Mouse (Mus musculus): ENCODE results near the gene Abhd14a.
A peak's percentile ranks its signal among the peaks of the same experiment; 100 is the strongest.

The Abhd14a gene

GRCm38 (mm10) chr9:106469317-106469716, 21.8 kb upstream of the Abhd14a start:
- DNase-seq = no peak

GRCm38 (mm10) chr9:106467746-106468145, 20.3 kb upstream of the Abhd14a start:
- DNase-seq = no peak

GRCm38 (mm10) chr9:106466721-106467120, 19.2 kb upstream of the Abhd14a start:
- DNase-seq = no peak

GRCm38 (mm10) chr9:106465571-106466200, 18.2 kb upstream of the Abhd14a start, which contains the start of gene Gpr62:
Gpr62 (minus strand) TSS chr9:106465938.
- no peak for DNase-seq

GRCm38 (mm10) chr9:106464751-106465541, 17.5 kb upstream of the Abhd14a start:
- peak in 1 of 2 experiments; percentile 47 for DNase-seq

- DNase-seq = no peak
These were observed 15.9 kb upstream of the Abhd14a start for GRCm38 (mm10) chr9:106463122-106464063.

GRCm38 (mm10) chr9:106462430-106462800, 14.9 kb upstream of the Abhd14a start:
- no peak for DNase-seq

GRCm38 (mm10) chr9:106461641-106462429, 14.4 kb upstream of the Abhd14a start:
- no peak for DNase-seq

- DNase-seq = no peak
These were observed 13.5 kb upstream of the Abhd14a start for GRCm38 (mm10) chr9:106461026-106461415.

GRCm38 (mm10) chr9:106460401-106461025, 13.0 kb upstream of the Abhd14a start:
- DNase-seq = no peak

GRCm38 (mm10) chr9:106459946-106460345, 12.5 kb upstream of the Abhd14a start:
- DNase-seq = no peak

GRCm38 (mm10) chr9:106457920-106458319, 10.4 kb upstream of the Abhd14a start:
- no peak for DNase-seq

- no peak for DNase-seq
These were observed 9.7 kb upstream of the Abhd14a start for GRCm38 (mm10) chr9:106457163-106457559.

GRCm38 (mm10) chr9:106456325-106457162, 9.1 kb upstream of the Abhd14a start:
- no peak for DNase-seq

- no peak for DNase-seq
These were observed 7.6 kb upstream of the Abhd14a start for GRCm38 (mm10) chr9:106454888-106455681.

GRCm38 (mm10) chr9:106454071-106454761, 6.7 kb upstream of the Abhd14a start:
- DNase-seq = no peak

- DNase-seq = peak in 1 of 2 experiments; percentile 43
These were observed 6.0 kb upstream of the Abhd14a start, which contains the start of gene Pcbp4 for GRCm38 (mm10) chr9:106453271-106454070. Pcbp4 (plus strand) TSS chr9:106453291.

- no peak for DNase-seq
These were observed 5.3 kb upstream of the Abhd14a start for GRCm38 (mm10) chr9:106452821-106453220.

Measured in spleen, adult 18-20 months (tissue).